9 mouse cellular contexts compared by ENCODE assay signal in genomic region chr8:70211275-70211674, GRCm38 (mm10). TPM values are rescaled to one million over a fixed set of nuclear protein-coding genes. Genes with fewer than 3 reads are reported as not detected.
DNase-seq lines count a peak whose midpoint lies in the region; ATAC-seq and TF ChIP-seq lines count a peak whose summit lies in the region.
"Had no signal": no experiment of that assay in that cellular context is flagged by ENCODE, and none has a peak within 500 bp of the region (broad histone marks: within the 10 kb centered on the region; RNA-seq: fewer than 3 reads in every experiment).

No protein-coding gene starts in this region.

- no peaks in the 10 kb centered on the region for H3K27me3 ChIP-seq in liver, adult 2 months (ENCODE audit: control insufficient read depth, insufficient read depth, low read length)
- peaks cover 6% of the 10 kb centered on the region; the same call in 1 of the 2 replicates for H3K27me3 ChIP-seq in embryonic facial prominence, embryonic 14.5 days (replicated peaks; ENCODE audit: control insufficient read depth, insufficient read depth, low read length)
- no peaks in the 10 kb centered on the region for H3K27me3 ChIP-seq in intestine, postnatal 0 days (replicated peaks; ENCODE audit: control insufficient read depth, insufficient read depth, low read length)
- no peaks in the 10 kb centered on the region for H3K27me3 ChIP-seq in neural tube, embryonic 14.5 days (ENCODE audit: control insufficient read depth, insufficient read depth, low read length)

- H3K9me3 ChIP-seq in embryonic facial prominence, embryonic 14.5 days (ENCODE audit: control insufficient read depth, low read length) = no peaks in the 10 kb centered on the region
- no peaks in the 10 kb centered on the region for H3K9me3 ChIP-seq in intestine, postnatal 0 days (ENCODE audit: control insufficient read depth)
- no peaks in the 10 kb centered on the region for H3K9me3 ChIP-seq in neural tube, embryonic 14.5 days (ENCODE audit: control insufficient read depth, low read length)

- no peak for TF ChIP-seq POLR2A in liver, adult 2 months (IDR thresholded peaks at IDR 0.05; ENCODE audit: extremely low read depth, insufficient read depth, low read length)

- intact Hi-C loops in gastrocnemius, postnatal 14 days (cut with DNase I; ENCODE audit: low total_unique reads) = no loop called here

- no peaks in the 10 kb centered on the region for H3K36me3 ChIP-seq in liver, adult 2 months (ENCODE audit: control insufficient read depth, insufficient read depth, low read length)
- no peaks in the 10 kb centered on the region for H3K36me3 ChIP-seq in embryonic facial prominence, embryonic 14.5 days (ENCODE audit: control insufficient read depth, insufficient read depth, low read length)
- no peaks in the 10 kb centered on the region for H3K36me3 ChIP-seq in intestine, postnatal 0 days (ENCODE audit: control insufficient read depth, insufficient read depth)
- H3K36me3 ChIP-seq in neural tube, embryonic 14.5 days (ENCODE audit: control insufficient read depth, insufficient read depth, low read length) = no peaks in the 10 kb centered on the region

- 15% methylated on average over 1 of the region's 1 CpGs for WGBS in liver, adult 2 months
- 56% methylated on average over 1 of the region's 1 CpGs for WGBS in embryonic facial prominence, embryonic 14.5 days
- 55% methylated on average over 1 of the region's 1 CpGs for WGBS in intestine, postnatal 0 days
- 68% methylated on average over 1 of the region's 1 CpGs for WGBS in neural tube, embryonic 14.5 days

- peak; percentile 90 for DNase-seq in liver, adult 2 months (ENCODE audit: extremely low read depth, low read depth, low spot score)
- DNase-seq in liver = no peak
- DNase-seq in embryonic facial prominence, embryonic 14.5 days (ENCODE audit: low spot score) = no peak
- no peak for DNase-seq in ovary, adult 18-20 months (ENCODE audit: low spot score)
- DNase-seq in gastrocnemius, postnatal 14 days = no peak
- DNase-seq in right cerebral cortex, postnatal 14 days = no peak
- DNase-seq: thymus, postnatal 36 days had no signal

- H3K27ac ChIP-seq in liver, adult 2 months (replicated peaks; ENCODE audit: insufficient read depth, low read depth, low read length) = peak overlapping the region; percentile 82
- H3K27ac ChIP-seq in embryonic facial prominence, embryonic 14.5 days (replicated peaks; ENCODE audit: low read depth, low read length) = no peak overlapping the region
- no peak overlapping the region for H3K27ac ChIP-seq in intestine, postnatal 0 days (ENCODE audit: low read depth, low read length)
- no peak overlapping the region for H3K27ac ChIP-seq in neural tube, embryonic 14.5 days (ENCODE audit: low read depth, low read length)

- H3K4me1 ChIP-seq in liver, adult 2 months (ENCODE audit: control insufficient read depth, insufficient read depth, low read length) = peaks cover 18% of the 10 kb centered on the region
- peaks cover 13% of the 10 kb centered on the region; the same call in 1 of the 2 replicates for H3K4me1 ChIP-seq in embryonic facial prominence, embryonic 14.5 days (ENCODE audit: control insufficient read depth, insufficient read depth, low read length)
- H3K4me1 ChIP-seq in intestine, postnatal 0 days (replicated peaks; ENCODE audit: control insufficient read depth, insufficient read depth, low read length) = 0 out of 2 replicates have a peak, but pooled peaks cover 9% of the 10 kb centered on the region
- peaks cover 4% of the 10 kb centered on the region; the same call in 1 of the 2 replicates for H3K4me1 ChIP-seq in neural tube, embryonic 14.5 days (ENCODE audit: control insufficient read depth, insufficient read depth, low read length)

- peak overlapping the region; percentile 67 for H3K4me3 ChIP-seq in liver, adult 2 months (ENCODE audit: insufficient read depth, low read depth, low read length)
- H3K4me3 ChIP-seq in embryonic facial prominence, embryonic 14.5 days (ENCODE audit: low read depth, low read length) = peak overlapping the region; percentile 78
- H3K4me3 ChIP-seq in intestine, postnatal 0 days (ENCODE audit: low read depth, low read length) = peak overlapping the region; percentile 63
- H3K4me3 ChIP-seq in neural tube, embryonic 14.5 days (ENCODE audit: low read depth, low read length) = peak overlapping the region; percentile 64

- TF ChIP-seq CTCF in liver, adult 2 months (IDR thresholded peaks at IDR 0.05; ENCODE audit: low read depth, low read length) = no peak
- TF ChIP-seq CTCF in intestine, postnatal 0 days (IDR thresholded peaks at IDR 0.05; ENCODE audit: low read depth) = no peak

- peak overlapping the region; percentile 92 for H3K9ac ChIP-seq in liver, adult 2 months (ENCODE audit: low read depth, low read length)
- H3K9ac ChIP-seq in embryonic facial prominence, embryonic 14.5 days (ENCODE audit: low read depth, low read length) = peak overlapping the region; percentile 73
- no peak overlapping the region for H3K9ac ChIP-seq in intestine, postnatal 0 days (ENCODE audit: low read depth, low read length)
- peak overlapping the region; percentile 63 for H3K9ac ChIP-seq in neural tube, embryonic 14.5 days (replicated peaks; ENCODE audit: low read depth, low read length)

- H3K4me2 ChIP-seq in embryonic facial prominence, embryonic 14.5 days (ENCODE audit: low read depth, low read length) = peak overlapping the region; percentile 95
- peak overlapping the region; percentile 99 for H3K4me2 ChIP-seq in intestine, postnatal 0 days (replicated peaks; ENCODE audit: low read depth)
- H3K4me2 ChIP-seq in neural tube, embryonic 14.5 days (ENCODE audit: low read depth, low read length) = peak overlapping the region; percentile 92

- ATAC-seq in embryonic facial prominence, embryonic 14.5 days (ENCODE audit: low read depth) = no peak
- no peak for ATAC-seq in intestine, postnatal 0 days
- no peak for ATAC-seq in neural tube, embryonic 14.5 days (ENCODE audit: low read depth)

- H3K79me2 ChIP-seq in liver, adult 2 months (ENCODE audit: control insufficient read depth, insufficient read depth, low read length) = peaks cover 39% of the 10 kb centered on the region; the same call in 1 of the 2 replicates

RNA-seq across cellular contexts. Expression of gene Slc25a42, which starts 0.8 kb away (rescaled TPM):
- 31.4 and 48.5 TPM in 2 replicates for total RNA-seq in liver, adult 2 months (2014; rRNA removed)
- polyA plus RNA-seq in liver, adult 2 months (2012; rRNA removed) = 96.9 and 117 TPM in 2 replicates
- 4.0 and 5.4 TPM in 2 replicates for polyA plus RNA-seq in embryonic facial prominence, embryonic 14.5 days (2014; fragmentation: Nextera tagmentation; extraction: Ambion mirVana)
- polyA plus RNA-seq in intestine, postnatal 0 days (2015; fragmentation: Nextera tagmentation; extraction: Ambion mirVana) = 12.0 and 12.2 TPM in 2 replicates
- 7.6 and 10.0 TPM in 2 replicates for polyA plus RNA-seq in neural tube, embryonic 14.5 days (2014; fragmentation: Nextera tagmentation; extraction: Ambion mirVana)
- total RNA-seq in gastrocnemius, postnatal 14 days (2021) = 10 to 100 TPM; 25.5 to 29.2 TPM

RNA-seq across cellular contexts. Expression of gene Sugp2, which starts 22.8 kb away (rescaled TPM):
- 5.3 and 7.0 TPM in 2 replicates for total RNA-seq in liver, adult 2 months (2014; rRNA removed)
- 9.7 and 12.4 TPM in 2 replicates for polyA plus RNA-seq in liver, adult 2 months (2012; rRNA removed)
- polyA plus RNA-seq in embryonic facial prominence, embryonic 14.5 days (2014; fragmentation: Nextera tagmentation; extraction: Ambion mirVana) = 27.1 and 32.7 TPM in 2 replicates
- polyA plus RNA-seq in intestine, postnatal 0 days (2015; fragmentation: Nextera tagmentation; extraction: Ambion mirVana) = 8.0 and 11.5 TPM in 2 replicates
- polyA plus RNA-seq in neural tube, embryonic 14.5 days (2014; fragmentation: Nextera tagmentation; extraction: Ambion mirVana) = 77.1 and 78.6 TPM in 2 replicates
- 10 to 100 TPM; 42.3 to 44.1 TPM for total RNA-seq in gastrocnemius, postnatal 14 days (2021)

RNA-seq across cellular contexts. Expression of gene Armc6, which starts 23.0 kb away (rescaled TPM):
- total RNA-seq in liver, adult 2 months (2014; rRNA removed) = 4.4 and 6.2 TPM in 2 replicates
- 9.6 and 11.6 TPM in 2 replicates for polyA plus RNA-seq in liver, adult 2 months (2012; rRNA removed)
- 28.8 and 33.4 TPM in 2 replicates for polyA plus RNA-seq in embryonic facial prominence, embryonic 14.5 days (2014; fragmentation: Nextera tagmentation; extraction: Ambion mirVana)
- polyA plus RNA-seq in intestine, postnatal 0 days (2015; fragmentation: Nextera tagmentation; extraction: Ambion mirVana) = 10.0 and 11.2 TPM in 2 replicates
- 95.5 and 106 TPM in 2 replicates for polyA plus RNA-seq in neural tube, embryonic 14.5 days (2014; fragmentation: Nextera tagmentation; extraction: Ambion mirVana)
- 1 to 10 TPM; 6.5 to 9.9 TPM for total RNA-seq in gastrocnemius, postnatal 14 days (2021)

RNA-seq across cellular contexts. Expression of gene Tmem161a, which starts 39.1 kb away (rescaled TPM):
- 18.3 and 20.4 TPM in 2 replicates for total RNA-seq in liver, adult 2 months (2014; rRNA removed)
- 40.4 and 60.4 TPM in 2 replicates for polyA plus RNA-seq in liver, adult 2 months (2012; rRNA removed)
- polyA plus RNA-seq in embryonic facial prominence, embryonic 14.5 days (2014; fragmentation: Nextera tagmentation; extraction: Ambion mirVana) = 46.4 and 55.2 TPM in 2 replicates
- 40.0 and 42.0 TPM in 2 replicates for polyA plus RNA-seq in intestine, postnatal 0 days (2015; fragmentation: Nextera tagmentation; extraction: Ambion mirVana)
- 28.3 and 34.8 TPM in 2 replicates for polyA plus RNA-seq in neural tube, embryonic 14.5 days (2014; fragmentation: Nextera tagmentation; extraction: Ambion mirVana)
- 10 to 100 TPM; 76.0 to 78.1 TPM for total RNA-seq in gastrocnemius, postnatal 14 days (2021)
